Mouse (Mus musculus): Measurements from ENCODE around the gene Usp46. TPM values are rescaled to one million over a fixed set of nuclear protein-coding genes. Genes with fewer than 3 reads are reported as not detected.
"Not testable (repeated sequence)": the region's sequence is repeated elsewhere in the genome, so short reads cannot be mapped to it uniquely, and the experiment has no call there.

Gene Usp46
- polyA plus RNA-seq, 1 experiment from 2014 or later, result 16.5 TPM

- no peaks in the 10 kb centered on the region for H3K27me3 ChIP-seq (replicated peaks; ENCODE audit: control insufficient read depth, insufficient read depth, low read length)
- no peak overlapping the region for H3K27ac ChIP-seq (ENCODE audit: low read length)
- H3K4me1 ChIP-seq (ENCODE audit: control insufficient read depth, insufficient read depth, low read length), result no peaks in the 10 kb centered on the region
- no peak for ATAC-seq
- H3K36me3 ChIP-seq (ENCODE audit: control insufficient read depth, insufficient read depth, low read length), result no peaks in the 10 kb centered on the region
- WGBS, result 78% methylated on average over 13 of the region's 13 CpGs
- H3K9ac ChIP-seq (ENCODE audit: low read depth, low read length), result no peak overlapping the region
- no peaks in the 10 kb centered on the region for H3K9me3 ChIP-seq (ENCODE audit: control insufficient read depth, low read length)
- H3K4me2 ChIP-seq (ENCODE audit: low read depth, low read length), result no peak overlapping the region
- H3K4me3 ChIP-seq (ENCODE audit: low read length), result no peak overlapping the region
Observed at GRCm38 (mm10) chr5:73987777-73988560, 80.3 kb downstream of the Usp46 start.

GRCm38 (mm10) chr5:73977426-73977825 lies 90.8 kb downstream of the Usp46 start:
- ATAC-seq, result no peak
- H3K4me2 ChIP-seq (ENCODE audit: low read depth, low read length), result no peak overlapping the region
- H3K27ac ChIP-seq (ENCODE audit: low read length), result no peak overlapping the region
- WGBS, result 67% methylated on average over 11 of the region's 11 CpGs
- no peak overlapping the region for H3K9ac ChIP-seq (ENCODE audit: low read depth, low read length)
- no peaks in the 10 kb centered on the region for H3K9me3 ChIP-seq (ENCODE audit: control insufficient read depth, low read length)
- H3K27me3 ChIP-seq (replicated peaks; ENCODE audit: control insufficient read depth, insufficient read depth, low read length), result no peaks in the 10 kb centered on the region
- H3K4me3 ChIP-seq (ENCODE audit: low read length), result no peak overlapping the region
- H3K4me1 ChIP-seq (ENCODE audit: control insufficient read depth, insufficient read depth, low read length), result no peaks in the 10 kb centered on the region
- H3K36me3 ChIP-seq (ENCODE audit: control insufficient read depth, insufficient read depth, low read length), result no peaks in the 10 kb centered on the region

DNA sequence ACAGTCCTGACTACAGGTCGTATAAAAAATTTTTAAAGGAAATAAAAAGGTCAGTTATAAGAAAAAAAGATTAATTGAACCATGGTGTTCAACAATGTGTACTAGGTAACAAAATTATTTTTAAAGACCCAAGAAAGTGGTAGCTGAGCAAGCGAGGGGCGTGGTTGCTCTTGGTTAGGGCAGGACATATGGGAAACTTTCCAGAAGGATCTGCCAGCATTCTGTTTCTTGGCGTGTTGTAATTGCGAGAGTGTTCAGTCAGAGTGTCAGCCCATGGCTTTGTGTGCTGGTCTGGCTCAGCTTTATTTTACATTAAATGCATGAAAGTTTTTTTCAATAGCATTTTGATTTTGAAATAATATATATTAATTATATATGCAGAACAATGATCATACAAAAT lies 96.5 kb downstream of the Usp46 start:
- Histone ChIP-seq H3K4me2 (ENCODE audit: low read depth, low read length) (no peak overlapping the region), H3K4me1 (ENCODE audit: control insufficient read depth, insufficient read depth, low read length) (no peaks in the 10 kb centered on the region), H3K4me3 (ENCODE audit: low read length) (no peak overlapping the region), H3K9ac (ENCODE audit: low read depth, low read length) (no peak overlapping the region), H3K27ac (ENCODE audit: low read length) (no peak overlapping the region), H3K27me3 (replicated peaks; ENCODE audit: control insufficient read depth, insufficient read depth, low read length) (no peaks in the 10 kb centered on the region), H3K9me3 (ENCODE audit: control insufficient read depth, low read length) (no peaks in the 10 kb centered on the region), H3K36me3 (ENCODE audit: control insufficient read depth, insufficient read depth, low read length) (no peaks in the 10 kb centered on the region)
- 73% methylated on average over 5 of the region's 5 CpGs for whole genome bisulfite sequencing
- no peak for ATAC-seq

DNA sequence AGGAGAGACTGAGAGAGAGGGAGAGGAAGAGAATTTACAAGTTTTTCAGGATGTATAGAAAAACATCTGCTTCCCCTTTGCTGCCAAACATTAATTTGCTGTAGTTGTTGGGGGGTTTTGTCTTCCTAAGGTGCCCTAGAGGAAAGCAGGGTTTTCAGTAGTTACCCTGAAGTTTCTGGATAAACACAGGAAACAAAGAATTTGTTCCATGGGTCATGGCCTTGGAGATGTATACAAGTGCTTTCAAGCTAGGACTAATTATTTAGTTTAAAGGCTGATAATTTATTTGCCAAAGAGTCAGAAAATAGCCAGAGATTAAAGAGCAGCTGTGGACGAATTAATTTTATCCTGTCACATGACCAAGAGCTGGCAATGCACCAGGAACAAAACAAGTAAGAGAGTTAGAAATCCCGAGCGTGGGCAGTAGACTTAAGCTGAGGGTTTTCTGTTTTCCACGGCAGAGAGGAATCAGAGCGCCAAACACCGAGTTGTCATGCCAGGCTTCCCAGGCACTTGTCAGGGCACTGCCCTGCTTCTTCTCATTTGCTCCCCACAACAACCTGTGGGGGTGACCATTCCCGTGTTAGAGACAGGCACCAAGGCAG lies 98.1 kb downstream of the Usp46 start:
- no peaks in the 10 kb centered on the region for H3K4me1 ChIP-seq (ENCODE audit: control insufficient read depth, insufficient read depth, low read length)
- H3K36me3 ChIP-seq (ENCODE audit: control insufficient read depth, insufficient read depth, low read length), result no peaks in the 10 kb centered on the region
- no peak overlapping the region for H3K4me2 ChIP-seq (ENCODE audit: low read depth, low read length)
- no peaks in the 10 kb centered on the region for H3K27me3 ChIP-seq (replicated peaks; ENCODE audit: control insufficient read depth, insufficient read depth, low read length)
- ATAC-seq, result peak; percentile 50; the same call in 1 of the 2 replicates
- H3K9ac ChIP-seq (ENCODE audit: low read depth, low read length), result no peak overlapping the region
- no peak overlapping the region for H3K4me3 ChIP-seq (ENCODE audit: low read length)
- WGBS, result 41% methylated on average over 7 of the region's 7 CpGs
- H3K27ac ChIP-seq (ENCODE audit: low read length), result peak overlapping the region; percentile 35
- H3K9me3 ChIP-seq (ENCODE audit: control insufficient read depth, low read length), result no peaks in the 10 kb centered on the region

- 84% methylated on average over 8 of the region's 8 CpGs for WGBS
- Histone ChIP-seq H3K4me2 (ENCODE audit: low read depth, low read length) (no peak overlapping the region), H3K4me3 (ENCODE audit: low read length) (no peak overlapping the region), H3K36me3 (ENCODE audit: control insufficient read depth, insufficient read depth, low read length) (no peaks in the 10 kb centered on the region), H3K27me3 (replicated peaks; ENCODE audit: control insufficient read depth, insufficient read depth, low read length) (no peaks in the 10 kb centered on the region), H3K4me1 (ENCODE audit: control insufficient read depth, insufficient read depth, low read length) (no peaks in the 10 kb centered on the region), H3K9me3 (ENCODE audit: control insufficient read depth, low read length) (no peaks in the 10 kb centered on the region), H3K9ac (ENCODE audit: low read depth, low read length) (no peak overlapping the region), H3K27ac (ENCODE audit: low read length) (peak overlapping the region; percentile 31; the same call in 1 of the 2 replicates)
- ATAC-seq, result no peak
Observed at GRCm38 (mm10) chr5:73969338-73969737, 98.9 kb downstream of the Usp46 start.

- 79% methylated on average over 7 of the region's 7 CpGs for WGBS
- Histone ChIP-seq H3K9me3 (ENCODE audit: control insufficient read depth, low read length) (no peaks in the 10 kb centered on the region), H3K4me2 (ENCODE audit: low read depth, low read length) (no peak overlapping the region), H3K9ac (ENCODE audit: low read depth, low read length) (no peak overlapping the region), H3K36me3 (ENCODE audit: control insufficient read depth, insufficient read depth, low read length) (no peaks in the 10 kb centered on the region), H3K4me1 (ENCODE audit: control insufficient read depth, insufficient read depth, low read length) (peaks cover 3% of the 10 kb centered on the region; the same call in 1 of the 2 replicates), H3K4me3 (ENCODE audit: low read length) (no peak overlapping the region), H3K27me3 (replicated peaks; ENCODE audit: control insufficient read depth, insufficient read depth, low read length) (no peaks in the 10 kb centered on the region), H3K27ac (ENCODE audit: low read length) (no peak overlapping the region)
- no peak for ATAC-seq
Observed at GRCm38 (mm10) chr5:73959779-73960178, 108.5 kb downstream of the Usp46 start.

DNA sequence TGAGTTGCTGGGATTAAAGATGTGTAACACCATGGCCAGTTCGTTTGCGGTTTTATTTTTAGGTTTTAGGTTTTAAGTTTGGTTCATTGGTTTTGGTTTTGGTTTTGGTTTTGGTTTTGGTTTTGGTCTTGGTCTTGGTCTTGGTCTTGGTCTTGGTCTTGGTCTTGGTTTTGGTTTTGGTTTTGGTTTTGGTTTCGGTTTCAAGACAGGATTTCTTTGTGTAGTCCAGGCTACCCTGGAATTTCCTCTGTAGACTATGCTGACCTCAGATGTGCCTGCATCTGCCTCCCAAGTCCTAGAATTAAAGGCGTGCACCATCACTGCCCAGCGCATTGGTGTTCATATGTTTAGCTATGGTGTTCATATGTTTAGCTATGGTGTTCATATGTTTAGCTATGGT lies 109.6 kb downstream of the Usp46 start:
- not testable (repeated sequence) for H3K4me3 ChIP-seq (ENCODE audit: low read length); H3K9ac ChIP-seq (ENCODE audit: low read depth, low read length); H3K4me2 ChIP-seq (ENCODE audit: low read depth, low read length); H3K27me3 ChIP-seq (replicated peaks; ENCODE audit: control insufficient read depth, insufficient read depth, low read length); H3K27ac ChIP-seq (ENCODE audit: low read length); ATAC-seq; H3K36me3 ChIP-seq (ENCODE audit: control insufficient read depth, insufficient read depth, low read length); H3K9me3 ChIP-seq (ENCODE audit: control insufficient read depth, low read length); H3K4me1 ChIP-seq (ENCODE audit: control insufficient read depth, insufficient read depth, low read length)
- 95% methylated on average over 5 of the region's 5 CpGs for WGBS

GRCm38 (mm10) chr5:73958096-73958495 lies 110.1 kb downstream of the Usp46 start:
- no peak overlapping the region for H3K4me2 ChIP-seq (ENCODE audit: low read depth, low read length)
- H3K27me3 ChIP-seq (replicated peaks; ENCODE audit: control insufficient read depth, insufficient read depth, low read length), result no peaks in the 10 kb centered on the region
- peaks cover 3% of the 10 kb centered on the region; the same call in 1 of the 2 replicates for H3K4me1 ChIP-seq (ENCODE audit: control insufficient read depth, insufficient read depth, low read length)
- no peak overlapping the region for H3K27ac ChIP-seq (ENCODE audit: low read length)
- no peak for ATAC-seq
- no peaks in the 10 kb centered on the region for H3K36me3 ChIP-seq (ENCODE audit: control insufficient read depth, insufficient read depth, low read length)
- no peaks in the 10 kb centered on the region for H3K9me3 ChIP-seq (ENCODE audit: control insufficient read depth, low read length)
- whole genome bisulfite sequencing, result 91% methylated on average over 5 of the region's 5 CpGs
- no peak overlapping the region for H3K9ac ChIP-seq (ENCODE audit: low read depth, low read length)
- H3K4me3 ChIP-seq (ENCODE audit: low read length), result no peak overlapping the region

- Histone ChIP-seq H3K4me2 (ENCODE audit: low read depth, low read length) (no peak overlapping the region), H3K27ac (ENCODE audit: low read length) (no peak overlapping the region), H3K9me3 (ENCODE audit: control insufficient read depth, low read length) (no peaks in the 10 kb centered on the region)
Observed at GRCm38 (mm10) chr5:73955691-73956090, 112.5 kb downstream of the Usp46 start.

More at GRCm38 (mm10) chr5:73955691-73956090, 112.5 kb downstream of the Usp46 start:
- no peak overlapping the region for H3K4me3 ChIP-seq (ENCODE audit: low read length)
- H3K36me3 ChIP-seq (ENCODE audit: control insufficient read depth, insufficient read depth, low read length), result no peaks in the 10 kb centered on the region
- no peaks in the 10 kb centered on the region for H3K27me3 ChIP-seq (replicated peaks; ENCODE audit: control insufficient read depth, insufficient read depth, low read length)
- no peaks in the 10 kb centered on the region for H3K4me1 ChIP-seq (ENCODE audit: control insufficient read depth, insufficient read depth, low read length)
- H3K9ac ChIP-seq (ENCODE audit: low read depth, low read length), result no peak overlapping the region
- WGBS, result 85% methylated on average over 3 of the region's 3 CpGs
- no peak for ATAC-seq

All from intestine, embryonic 16.5 days (tissue).